Mouse (Mus musculus) liver, postnatal 0 days (tissue): ENCODE results near the gene Ccdc136. TPM values are rescaled to one million over a fixed set of nuclear protein-coding genes. Genes with fewer than 3 reads are reported as not detected.
"Not testable (repeated sequence)": the region's sequence is repeated elsewhere in the genome, so short reads cannot be mapped to it uniquely, and the experiment has no call there.

Experiments used
- ATAC-seq: fragments of 200-750 bp; cut with Nextera tagmentation; 2 replicates; pipeline ENCODE4 v1.8.0; 2017; ENCODE audit warnings: mild to moderate bottlenecking, moderate library complexity
- DNase-seq: peaks from one replicate; pipeline ENCODE4 v3.0.0-alpha.2; 2016
- H3K27ac ChIP-seq: fragments of 300-500 bp; sonication (generic); 2 replicates; pipeline ENCODE4 v1.5.1; 2014; ENCODE audit warnings: antibody characterized with exemption, moderate library complexity, mild to moderate bottlenecking, low read depth
- H3K27me3 ChIP-seq: fragments of 300-500 bp; sonication (generic); 2 replicates; pipeline ENCODE4 v1.6.1; 2014; ENCODE audit warnings: low read length, control low read depth, mixed read lengths; ENCODE audit not compliant: insufficient read depth
- H3K36me3 ChIP-seq: fragments of 300-500 bp; sonication (generic); replicated peaks from 2 replicates; pipeline ENCODE4 v1.6.1; 2014; ENCODE audit warnings: mild to moderate bottlenecking, control low read depth, low read length, moderate library complexity, mixed read lengths; ENCODE audit not compliant: insufficient read depth
- H3K4me1 ChIP-seq: fragments of 300-500 bp; sonication (generic); 2 replicates; pipeline ENCODE4 v1.6.1; 2014; ENCODE audit warnings: antibody characterized with exemption, mild to moderate bottlenecking, control low read depth; ENCODE audit not compliant: insufficient read depth
- H3K4me2 ChIP-seq: fragments of 300-500 bp; sonication (generic); 2 replicates; pipeline ENCODE4 v1.6.1; 2014; ENCODE audit warnings: low read depth, mild to moderate bottlenecking, low read length, moderate library complexity, mixed read lengths
- H3K4me3 ChIP-seq: fragments of 300-500 bp; sonication (generic); 2 replicates; pipeline ENCODE4 v1.5.1; 2014; ENCODE audit warnings: low read depth, low read length
- H3K9ac ChIP-seq: fragments of 300-500 bp; sonication (generic); replicated peaks from 2 replicates; pipeline ENCODE4 v1.6.1; 2014; ENCODE audit warnings: mild to moderate bottlenecking, moderate library complexity
- H3K9me3 ChIP-seq: fragments of 300-500 bp; sonication (generic); 2 replicates; pipeline ENCODE4 v1.6.1; 2016; ENCODE audit warnings: mild to moderate bottlenecking, control low read depth, low read length, mixed read lengths
- CTCF ChIP-seq: sonication (generic); IDR thresholded peaks from 2 replicates; pipeline ENCODE4 v1.5.1; 2016; ENCODE audit warnings: antibody characterized with exemption, low read depth
- EP300 ChIP-seq: IDR thresholded peaks from 2 replicates; pipeline ENCODE4 v1.6.1; 2016; ENCODE audit warnings: antibody characterized with exemption, low read depth, mild to moderate bottlenecking
- WGBS: fragments of 180-500 bp; shearing (Covaris S2); extraction: QIAGEN DNeasy Blood & Tissue Kit; methylation state at CpG from one replicate; pipeline ENCODE4 v1.1.7; 2014; ENCODE audit not compliant: insufficient replicate concordance; 5-methylcytosine and 5-hydroxymethylcytosine counted together
- polyA plus RNA-seq: library from polyadenylated mRNA; unstranded; fragments of >200 nt; fragmentation: Nextera tagmentation; extraction: Ambion mirVana; gene quantifications from 2 replicates; pipeline ENCODE4 v1.2.1, GENCODE M21; 2015

Ccdc136 gene
- polyA plus RNA-seq, 1 experiment from 2014 or later: 0.09 TPM

- Histone ChIP-seq H3K4me2 (no peak overlapping the region), H3K9me3 (no peaks in the 10 kb centered on the region), H3K9ac (no peak overlapping the region), H3K27ac (no peak overlapping the region), H3K4me1 (peaks cover 9% of the 10 kb centered on the region), H3K4me3 (no peak overlapping the region), H3K36me3 (no peaks in the 10 kb centered on the region), H3K27me3 (peaks cover 21% of the 10 kb centered on the region)
- no peak for ATAC-seq
- TF ChIP-seq CTCF (no peak), EP300 (no peak)
- no peak for DNase-seq
- 42% methylated on average over 9 of the region's 9 CpGs for WGBS
Observed at GRCm38 (mm10) chr6:29389425-29389824, 6.7 kb upstream of the Ccdc136 start.

GRCm38 (mm10) chr6:29390500-29390899, 5.6 kb upstream of the Ccdc136 start:
- H3K4me1 ChIP-seq, H3K27ac ChIP-seq, H3K9me3 ChIP-seq, ATAC-seq, H3K4me2 ChIP-seq, DNase-seq, H3K4me3 ChIP-seq, H3K36me3 ChIP-seq, H3K9ac ChIP-seq: not testable (repeated sequence)
- 73% methylated on average over 1 of the region's 1 CpGs for WGBS
- peaks cover 32% of the 10 kb centered on the region for H3K27me3 ChIP-seq

GRCm38 (mm10) chr6:29391241-29391640, 4.9 kb upstream of the Ccdc136 start:
- not testable (repeated sequence) for DNase-seq, H3K9ac ChIP-seq, H3K36me3 ChIP-seq, ATAC-seq, H3K4me3 ChIP-seq, H3K9me3 ChIP-seq, H3K27ac ChIP-seq, H3K4me2 ChIP-seq
- H3K4me1 ChIP-seq: peaks cover 12% of the 10 kb centered on the region
- 55% methylated on average over 8 of the region's 8 CpGs for WGBS
- peaks cover 36% of the 10 kb centered on the region for H3K27me3 ChIP-seq

- TF ChIP-seq EP300: no peak
- 0 out of 2 replicates have a peak, but pooled peaks have one; percentile 23 for TF ChIP-seq CTCF
- no peak for ATAC-seq
- H3K36me3 ChIP-seq: no peaks in the 10 kb centered on the region
- no peak overlapping the region for H3K4me2 ChIP-seq
- 67% methylated on average over 4 of the region's 4 CpGs for WGBS
- H3K9me3 ChIP-seq: no peaks in the 10 kb centered on the region
- H3K9ac ChIP-seq: no peak overlapping the region
- no peak overlapping the region for H3K4me3 ChIP-seq
- H3K27me3 ChIP-seq: peaks cover 41% of the 10 kb centered on the region
- peaks cover 17% of the 10 kb centered on the region for H3K4me1 ChIP-seq
- DNase-seq: no peak
- H3K27ac ChIP-seq: no peak overlapping the region
Observed at GRCm38 (mm10) chr6:29391802-29392201, 4.3 kb upstream of the Ccdc136 start.

GRCm38 (mm10) chr6:29394286-29394685, 1.8 kb upstream of the Ccdc136 start:
- Histone ChIP-seq H3K9me3 (no peaks in the 10 kb centered on the region), H3K4me2 (no peak overlapping the region), H3K36me3 (no peaks in the 10 kb centered on the region), H3K27me3 (peaks cover 63% of the 10 kb centered on the region), H3K9ac (no peak overlapping the region), H3K4me3 (no peak overlapping the region), H3K4me1 (peaks cover 8% of the 10 kb centered on the region; the same call in 1 of the 2 replicates), H3K27ac (no peak overlapping the region)
- 69% methylated on average over 1 of the region's 1 CpGs for WGBS
- no peak for DNase-seq
- no peak for ATAC-seq
- TF ChIP-seq EP300 (no peak), CTCF (no peak)

- peaks cover 8% of the 10 kb centered on the region; the same call in 1 of the 2 replicates for H3K4me1 ChIP-seq
- H3K9me3 ChIP-seq: no peaks in the 10 kb centered on the region
- H3K4me3 ChIP-seq: peak overlapping the region; percentile 48
- no peak for DNase-seq
- peak overlapping the region; percentile 83 for H3K4me2 ChIP-seq
- H3K36me3 ChIP-seq: no peaks in the 10 kb centered on the region
- no peak overlapping the region for H3K27ac ChIP-seq
- H3K27me3 ChIP-seq: peaks cover 66% of the 10 kb centered on the region
- no peak overlapping the region for H3K9ac ChIP-seq
- 0 out of 2 replicates have a peak, but pooled peaks have one; percentile 10 for ATAC-seq
- WGBS: 10% methylated on average over 24 of the region's 24 CpGs
- TF ChIP-seq CTCF: no peak
- TF ChIP-seq EP300: no peak
Observed at GRCm38 (mm10) chr6:29396714-29397540, 818 bp downstream of the Ccdc136 start.
